In genomic region chr3:97262235-97262634, GRCm38 (mm10) we compare ENCODE assay signal across 20 mouse cellular contexts. TPM values are rescaled to one million over a fixed set of nuclear protein-coding genes. Genes with fewer than 3 reads are reported as not detected.
DNase-seq lines count a peak whose midpoint lies in the region; ATAC-seq and TF ChIP-seq lines count a peak whose summit lies in the region.
"Had no signal": no experiment of that assay in that cellular context is flagged by ENCODE, and none has a peak within 500 bp of the region (broad histone marks: within the 10 kb centered on the region; RNA-seq: fewer than 3 reads in every experiment).

No protein-coding gene starts in this region.

- peak; percentile 6; the same call in 1 of the 2 replicates for TF ChIP-seq CTCF in liver, adult 2 months (IDR thresholded peaks at IDR 0.05; ENCODE audit: low read depth, low read length)
- TF ChIP-seq CTCF in E14TG2a.4 (conservative IDR thresholded peaks at IDR 0.05; ENCODE audit: low read length): peak; percentile 63
- TF ChIP-seq CTCF in small intestine, adult 2 months (IDR thresholded peaks at IDR 0.05; ENCODE audit: extremely low read depth, insufficient read length, insufficient replicate concordance, low read depth, low read length): peak; percentile 4; the same call in 1 of the 2 replicates

- peaks cover 8% of the 10 kb centered on the region; the same call in 1 of the 2 replicates for H3K9me3 ChIP-seq in heart, embryonic 12.5 days (replicated peaks)
- peaks cover 4% of the 10 kb centered on the region; the same call in 1 of the 2 replicates for H3K9me3 ChIP-seq in liver, embryonic 12.5 days (replicated peaks)
- peaks cover 4% of the 10 kb centered on the region; the same call in 1 of the 2 replicates for H3K9me3 ChIP-seq in E14TG2a.4 (ENCODE audit: low read length)

- no peak overlapping the region for H3K27ac ChIP-seq in heart, embryonic 12.5 days (ENCODE audit: poor library complexity, severe bottlenecking)
- no peak overlapping the region for H3K27ac ChIP-seq in liver, adult 2 months (replicated peaks; ENCODE audit: insufficient read depth, low read depth, low read length)
- no peak overlapping the region for H3K27ac ChIP-seq in liver, embryonic 12.5 days
- H3K27ac ChIP-seq in small intestine, adult 2 months (ENCODE audit: insufficient read depth, low read depth, low read length): no peak overlapping the region
- H3K27ac ChIP-seq: forebrain, embryonic 12.5 days; heart, embryonic 13.5 days; limb, embryonic 12.5 days; macrophage; midbrain, embryonic 12.5 days; neural tube, embryonic 13.5 days had no signal

- no peak for TF ChIP-seq POLR2A in liver, adult 2 months (IDR thresholded peaks at IDR 0.05; ENCODE audit: extremely low read depth, insufficient read depth, low read length)
- no peak for TF ChIP-seq POLR2A in small intestine, adult 2 months (IDR thresholded peaks at IDR 0.05; ENCODE audit: low read depth, low read length)

- 92% methylated on average over 1 of the region's 1 CpGs for WGBS in heart, embryonic 12.5 days
- WGBS in liver, adult 2 months: 100% methylated on average over 1 of the region's 1 CpGs
- WGBS in liver, embryonic 12.5 days (ENCODE audit: insufficient replicate concordance): 75% methylated on average over 1 of the region's 1 CpGs
- 92% methylated on average over 1 of the region's 1 CpGs for WGBS in small intestine, adult 2 months

- peaks cover 2% of the 10 kb centered on the region; the same call in 1 of the 2 replicates for H3K4me1 ChIP-seq in heart, embryonic 12.5 days (replicated peaks)
- no peaks in the 10 kb centered on the region for H3K4me1 ChIP-seq in liver, adult 2 months (ENCODE audit: control insufficient read depth, insufficient read depth, low read length)
- no peaks in the 10 kb centered on the region for H3K4me1 ChIP-seq in liver, embryonic 12.5 days
- H3K4me1 ChIP-seq in E14TG2a.4 (replicated peaks; ENCODE audit: low read depth, low read length): no peaks in the 10 kb centered on the region
- H3K4me1 ChIP-seq in small intestine, adult 2 months (ENCODE audit: control insufficient read depth, insufficient read depth, insufficient read length, low read length): no peaks in the 10 kb centered on the region
- H3K4me1 ChIP-seq: limb, embryonic 12.5 days had no signal

- no peak for ATAC-seq in heart, embryonic 12.5 days (ENCODE audit: insufficient number of reproducible peaks, low FRiP score)
- ATAC-seq in liver, embryonic 12.5 days: no peak
- ATAC-seq: hindbrain, embryonic 16.5 days had no signal

- H3K79me2 ChIP-seq in liver, adult 2 months (ENCODE audit: control insufficient read depth, insufficient read depth, low read length): no peaks in the 10 kb centered on the region; the same call in 1 of the 2 replicates

- DNase-seq in heart, adult 11 months: peak; percentile 68
- no peak for DNase-seq in liver, adult 2 months (ENCODE audit: extremely low read depth, low read depth, low spot score)
- DNase-seq in T-cell, adult 2 months (ENCODE audit: low spot score): no peak
- DNase-seq in cerebellum, adult 11 months: no peak
- DNase-seq: embryo, embryonic 11 days; gastrocnemius, postnatal 36 days; heart, postnatal 36 days; lung, embryonic 14.5 days had no signal

- H3K36me3 ChIP-seq in heart, embryonic 12.5 days: peaks cover 15% of the 10 kb centered on the region; the same call in 1 of the 2 replicates
- H3K36me3 ChIP-seq in liver, adult 2 months (ENCODE audit: control insufficient read depth, insufficient read depth, low read length): no peaks in the 10 kb centered on the region
- no peaks in the 10 kb centered on the region for H3K36me3 ChIP-seq in liver, embryonic 12.5 days
- no peaks in the 10 kb centered on the region for H3K36me3 ChIP-seq in E14TG2a.4 (ENCODE audit: insufficient read depth, low read length)
- no peaks in the 10 kb centered on the region for H3K36me3 ChIP-seq in small intestine, adult 2 months (ENCODE audit: control insufficient read depth, insufficient read depth, low read length)

- no peak overlapping the region for H3K4me3 ChIP-seq in heart, embryonic 12.5 days
- H3K4me3 ChIP-seq in liver, adult 2 months (ENCODE audit: insufficient read depth, low read depth, low read length): no peak overlapping the region
- H3K4me3 ChIP-seq in liver, embryonic 12.5 days: no peak overlapping the region
- no peak overlapping the region for H3K4me3 ChIP-seq in E14TG2a.4 (replicated peaks; ENCODE audit: low read length)
- H3K4me3 ChIP-seq in small intestine, adult 2 months (ENCODE audit: low read depth, low read length): no peak overlapping the region
- H3K4me3 ChIP-seq: forebrain, embryonic 12.5 days; heart, embryonic 13.5 days; limb, embryonic 12.5 days; midbrain, embryonic 12.5 days; neural tube, embryonic 13.5 days had no signal

- no peak overlapping the region for H3K9ac ChIP-seq in heart, embryonic 12.5 days
- H3K9ac ChIP-seq in liver, adult 2 months (ENCODE audit: low read depth, low read length): no peak overlapping the region
- no peak overlapping the region for H3K9ac ChIP-seq in liver, embryonic 12.5 days
- H3K9ac ChIP-seq: forebrain, embryonic 12.5 days; heart, embryonic 13.5 days; limb, embryonic 12.5 days; lung, embryonic 14.5 days; midbrain, embryonic 12.5 days; neural tube, embryonic 13.5 days had no signal

- no peak overlapping the region for H3K4me2 ChIP-seq in heart, embryonic 12.5 days
- no peak overlapping the region for H3K4me2 ChIP-seq in liver, embryonic 12.5 days
- H3K4me2 ChIP-seq: forebrain, embryonic 12.5 days; heart, embryonic 13.5 days; limb, embryonic 12.5 days; lung, embryonic 14.5 days; midbrain, embryonic 12.5 days; neural tube, embryonic 13.5 days had no signal

- H3K27me3 ChIP-seq in heart, embryonic 12.5 days (replicated peaks): no peaks in the 10 kb centered on the region
- no peaks in the 10 kb centered on the region for H3K27me3 ChIP-seq in liver, adult 2 months (ENCODE audit: control insufficient read depth, insufficient read depth, low read length)
- H3K27me3 ChIP-seq in liver, embryonic 12.5 days (replicated peaks): no peaks in the 10 kb centered on the region
- H3K27me3 ChIP-seq in E14TG2a.4 (ENCODE audit: insufficient read depth, low read length): no peaks in the 10 kb centered on the region
- H3K27me3 ChIP-seq in small intestine, adult 2 months (ENCODE audit: control insufficient read depth, insufficient read depth, low read length): no peaks in the 10 kb centered on the region
- H3K27me3 ChIP-seq: CH12.LX; forebrain, embryonic 12.5 days; heart, embryonic 13.5 days; limb, embryonic 12.5 days; midbrain, embryonic 12.5 days; neural tube, embryonic 13.5 days had no signal

RNA-seq across cellular contexts. Expression of gene Bcl9, which starts 35.5 kb away (rescaled TPM):
- polyA plus RNA-seq in heart, embryonic 12.5 days (2016; fragmentation: Nextera tagmentation; extraction: Ambion mirVana): 38.6 and 40.7 TPM in 2 replicates
- 1.0 and 2.3 TPM in 2 replicates for total RNA-seq in liver, adult 2 months (2014; rRNA removed)
- polyA plus RNA-seq in liver, adult 2 months (2012; rRNA removed): 2.7 and 3.1 TPM in 2 replicates
- polyA plus RNA-seq in liver, embryonic 12.5 days (2016; fragmentation: Nextera tagmentation; extraction: Ambion mirVana): 7.9 and 9.3 TPM in 2 replicates
- 7.0 and 16.5 TPM in 2 replicates for polyA plus RNA-seq in small intestine, adult 2 months (2012; rRNA removed)

Comparison
In these comparisons a context has a peak if more than half of its experiments do, and no peak if none do; other contexts are left out.
1. CTCF ChIP-seq: peak in every context shown above with its lines; median percentile 63 in E14TG2a.4; 6 in liver, adult 2 months; 4 in small intestine, adult 2 months.